Mouse (Mus musculus): Measurements from ENCODE around the gene Tead1. TPM values are rescaled to one million over a fixed set of nuclear protein-coding genes. Genes with fewer than 3 reads are reported as not detected.

Gene Tead1
- polyA plus RNA-seq (2015; fragmentation: Nextera tagmentation; extraction: Ambion mirVana): 18.0 and 18.3 TPM in 2 replicates

GRCm38 (mm10) chr7:112679171-112679512 is at the start of gene Tead1:
Gene Tead1 (plus strand): TSS chr7:112679318.
- peak; percentile 85 for ATAC-seq (replicated peaks)
- H3K27me3 ChIP-seq: no peaks in the 10 kb centered on the region
- peak within 1 kb of the TSS; percentile 99 for H3K4me3 ChIP-seq
- H3K27ac ChIP-seq (replicated peaks): peak within 1 kb of the TSS; percentile 92
- peak within 1 kb of the TSS; percentile 93 for H3K4me2 ChIP-seq (replicated peaks)
- H3K9me3 ChIP-seq: no peaks in the 10 kb centered on the region
- WGBS: under 1% methylated on average over 33 of the region's 57 CpGs
- peaks cover 45% of the 10 kb centered on the region for H3K4me1 ChIP-seq
- H3K36me3 ChIP-seq: no peaks in the 10 kb centered on the region
- peak within 1 kb of the TSS; percentile 56 for H3K9ac ChIP-seq (replicated peaks)

GRCm38 (mm10) chr7:112634505-112635213 is 44.5 kb upstream of the Tead1 start:
- H3K36me3 ChIP-seq: no peaks in the 10 kb centered on the region
- no peaks in the 10 kb centered on the region for H3K9me3 ChIP-seq
- no peak overlapping the region for H3K27ac ChIP-seq (replicated peaks)
- no peak for ATAC-seq (replicated peaks)
- H3K4me1 ChIP-seq: no peaks in the 10 kb centered on the region
- H3K4me2 ChIP-seq (replicated peaks): no peak overlapping the region
- H3K27me3 ChIP-seq: no peaks in the 10 kb centered on the region
- WGBS: 87% methylated on average over 10 of the region's 10 CpGs
- H3K9ac ChIP-seq (replicated peaks): no peak overlapping the region
- no peak overlapping the region for H3K4me3 ChIP-seq

GRCm38 (mm10) chr7:112635936-112636335 is 43.2 kb upstream of the Tead1 start:
- no peak overlapping the region for H3K4me3 ChIP-seq
- H3K4me1 ChIP-seq: no peaks in the 10 kb centered on the region
- H3K36me3 ChIP-seq: no peaks in the 10 kb centered on the region
- no peak overlapping the region for H3K9ac ChIP-seq (replicated peaks)
- H3K4me2 ChIP-seq (replicated peaks): no peak overlapping the region
- no peak overlapping the region for H3K27ac ChIP-seq (replicated peaks)
- no peaks in the 10 kb centered on the region for H3K9me3 ChIP-seq
- no peaks in the 10 kb centered on the region for H3K27me3 ChIP-seq
- WGBS: 91% methylated on average over 2 of the region's 2 CpGs
- no peak for ATAC-seq (replicated peaks)

- no peaks in the 10 kb centered on the region for H3K9me3 ChIP-seq
- H3K4me1 ChIP-seq: no peaks in the 10 kb centered on the region
- H3K4me2 ChIP-seq (replicated peaks): no peak overlapping the region
- no peak for ATAC-seq (replicated peaks)
- no peak overlapping the region for H3K4me3 ChIP-seq
- no peaks in the 10 kb centered on the region for H3K27me3 ChIP-seq
- H3K36me3 ChIP-seq: no peaks in the 10 kb centered on the region
- H3K9ac ChIP-seq (replicated peaks): no peak overlapping the region
- 84% methylated on average over 6 of the region's 6 CpGs for WGBS
- H3K27ac ChIP-seq (replicated peaks): no peak overlapping the region
Measured at GRCm38 (mm10) chr7:112643866-112644543, 35.1 kb upstream of the Tead1 start.

- no peaks in the 10 kb centered on the region for H3K4me1 ChIP-seq
- no peak for ATAC-seq (replicated peaks)
- no peak overlapping the region for H3K9ac ChIP-seq (replicated peaks)
- H3K36me3 ChIP-seq: no peaks in the 10 kb centered on the region
- no peaks in the 10 kb centered on the region for H3K27me3 ChIP-seq
- 94% methylated on average over 6 of the region's 6 CpGs for WGBS
- no peaks in the 10 kb centered on the region for H3K9me3 ChIP-seq
- H3K27ac ChIP-seq (replicated peaks): no peak overlapping the region
- no peak overlapping the region for H3K4me2 ChIP-seq (replicated peaks)
- no peak overlapping the region for H3K4me3 ChIP-seq
Measured at GRCm38 (mm10) chr7:112644701-112645100, 34.4 kb upstream of the Tead1 start.

GRCm38 (mm10) chr7:112645724-112646123 is 33.4 kb upstream of the Tead1 start:
- H3K4me2 ChIP-seq (replicated peaks): no peak overlapping the region
- H3K27me3 ChIP-seq: no peaks in the 10 kb centered on the region
- H3K9ac ChIP-seq (replicated peaks): no peak overlapping the region
- no peak for ATAC-seq (replicated peaks)
- H3K4me3 ChIP-seq: no peak overlapping the region
- 90% methylated on average over 2 of the region's 2 CpGs for WGBS
- no peaks in the 10 kb centered on the region for H3K4me1 ChIP-seq
- no peak overlapping the region for H3K27ac ChIP-seq (replicated peaks)
- no peaks in the 10 kb centered on the region for H3K36me3 ChIP-seq
- H3K9me3 ChIP-seq: no peaks in the 10 kb centered on the region

GRCm38 (mm10) chr7:112647417-112647816 is 31.7 kb upstream of the Tead1 start:
- Histone ChIP-seq H3K27ac (replicated peaks) (no peak overlapping the region), H3K4me3 (no peak overlapping the region), H3K9ac (replicated peaks) (no peak overlapping the region), H3K4me1 (no peaks in the 10 kb centered on the region), H3K36me3 (no peaks in the 10 kb centered on the region), H3K27me3 (no peaks in the 10 kb centered on the region), H3K9me3 (no peaks in the 10 kb centered on the region), H3K4me2 (replicated peaks) (no peak overlapping the region)
- no peak for ATAC-seq (replicated peaks)
- 96% methylated on average over 4 of the region's 4 CpGs for WGBS

GRCm38 (mm10) chr7:112656141-112656662 is 22.9 kb upstream of the Tead1 start:
- no peak overlapping the region for H3K9ac ChIP-seq (replicated peaks)
- no peaks in the 10 kb centered on the region for H3K4me1 ChIP-seq
- no peaks in the 10 kb centered on the region for H3K36me3 ChIP-seq
- H3K27ac ChIP-seq (replicated peaks): no peak overlapping the region
- H3K27me3 ChIP-seq: no peaks in the 10 kb centered on the region
- no peak overlapping the region for H3K4me2 ChIP-seq (replicated peaks)
- WGBS: 66% methylated on average over 9 of the region's 9 CpGs
- ATAC-seq (replicated peaks): no peak
- H3K4me3 ChIP-seq: no peak overlapping the region
- H3K9me3 ChIP-seq: no peaks in the 10 kb centered on the region

GRCm38 (mm10) chr7:112658939-112659338 is 20.2 kb upstream of the Tead1 start:
- Histone ChIP-seq H3K4me1 (no peaks in the 10 kb centered on the region), H3K9ac (replicated peaks) (no peak overlapping the region), H3K4me3 (no peak overlapping the region), H3K27ac (replicated peaks) (no peak overlapping the region), H3K4me2 (replicated peaks) (no peak overlapping the region), H3K9me3 (no peaks in the 10 kb centered on the region), H3K27me3 (no peaks in the 10 kb centered on the region), H3K36me3 (no peaks in the 10 kb centered on the region)
- ATAC-seq (replicated peaks): no peak
- 89% methylated on average over 3 of the region's 3 CpGs for WGBS

- Histone ChIP-seq H3K36me3 (no peaks in the 10 kb centered on the region), H3K27me3 (no peaks in the 10 kb centered on the region), H3K9ac (replicated peaks) (no peak overlapping the region), H3K4me2 (replicated peaks) (no peak overlapping the region), H3K9me3 (no peaks in the 10 kb centered on the region), H3K27ac (replicated peaks) (no peak overlapping the region), H3K4me1 (no peaks in the 10 kb centered on the region), H3K4me3 (no peak overlapping the region)
- ATAC-seq (replicated peaks): no peak
- WGBS: 41% methylated on average over 5 of the region's 5 CpGs
Measured at GRCm38 (mm10) chr7:112659816-112660215, 19.3 kb upstream of the Tead1 start.

GRCm38 (mm10) chr7:112660325-112660724 is 18.8 kb upstream of the Tead1 start:
- 36% methylated on average over 1 of the region's 1 CpGs for WGBS
- ATAC-seq (replicated peaks): no peak
- H3K9ac ChIP-seq (replicated peaks): no peak overlapping the region
- no peak overlapping the region for H3K4me3 ChIP-seq
- H3K4me1 ChIP-seq: no peaks in the 10 kb centered on the region
- H3K27me3 ChIP-seq: no peaks in the 10 kb centered on the region
- no peak overlapping the region for H3K4me2 ChIP-seq (replicated peaks)
- H3K27ac ChIP-seq (replicated peaks): no peak overlapping the region
- no peaks in the 10 kb centered on the region for H3K9me3 ChIP-seq
- no peaks in the 10 kb centered on the region for H3K36me3 ChIP-seq

GRCm38 (mm10) chr7:112662398-112663313 is 16.5 kb upstream of the Tead1 start:
- Histone ChIP-seq H3K27ac (replicated peaks) (no peak overlapping the region), H3K4me2 (replicated peaks) (no peak overlapping the region), H3K9me3 (no peaks in the 10 kb centered on the region), H3K4me1 (no peaks in the 10 kb centered on the region), H3K36me3 (no peaks in the 10 kb centered on the region), H3K27me3 (no peaks in the 10 kb centered on the region), H3K9ac (replicated peaks) (no peak overlapping the region), H3K4me3 (no peak overlapping the region)
- 72% methylated on average over 12 of the region's 12 CpGs for WGBS
- ATAC-seq (replicated peaks): no peak

Measured in forebrain, embryonic 15.5 days (tissue).